Mouse (Mus musculus) ovary, adult 10 weeks (tissue): ENCODE results near the gene Dck. TPM values are rescaled to one million over a fixed set of nuclear protein-coding genes. Genes with fewer than 3 reads are reported as not detected.

Experiments
- polyA plus RNA-seq: library from polyadenylated mRNA; stranded (reverse); fragments of 350-450 nt; fragmentation: Illumina TruSeq; extraction: RNeasy Lipid Tissue Mini Kit (QIAGEN cat#74804); gene quantifications from one replicate; pipeline ENCODE4 v1.2.3, GENCODE M21; 2014

Dck gene
- polyA plus RNA-seq = 24.9 TPM

DNA sequence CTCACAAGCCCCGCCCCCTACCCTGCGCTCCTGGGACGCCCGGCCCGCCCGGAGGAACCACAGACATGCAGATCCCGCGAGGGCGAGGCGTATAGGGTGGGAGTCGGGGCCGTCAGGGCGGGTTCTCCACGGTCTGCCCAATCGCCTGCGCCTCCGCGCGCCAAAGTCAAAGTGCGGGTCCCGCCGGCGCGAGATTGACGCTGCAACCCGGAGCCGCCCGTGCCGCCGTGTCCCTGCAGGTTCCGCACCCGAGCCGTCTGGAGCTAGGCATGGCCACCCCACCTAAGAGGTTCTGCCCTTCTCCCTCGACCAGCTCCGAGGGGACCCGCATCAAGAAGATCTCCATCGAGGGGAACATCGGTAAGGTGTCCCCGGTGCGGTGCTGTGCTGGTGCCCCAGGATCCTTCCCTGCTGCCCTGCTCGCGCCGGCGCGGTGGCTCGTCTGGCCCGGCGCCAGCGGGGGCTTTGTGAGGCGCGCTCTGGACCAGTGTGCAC lies at the start of gene Dck:
TSS of gene Dck (plus strand) at position 10 of the 495 bp plus-strand sequence.

DNA sequence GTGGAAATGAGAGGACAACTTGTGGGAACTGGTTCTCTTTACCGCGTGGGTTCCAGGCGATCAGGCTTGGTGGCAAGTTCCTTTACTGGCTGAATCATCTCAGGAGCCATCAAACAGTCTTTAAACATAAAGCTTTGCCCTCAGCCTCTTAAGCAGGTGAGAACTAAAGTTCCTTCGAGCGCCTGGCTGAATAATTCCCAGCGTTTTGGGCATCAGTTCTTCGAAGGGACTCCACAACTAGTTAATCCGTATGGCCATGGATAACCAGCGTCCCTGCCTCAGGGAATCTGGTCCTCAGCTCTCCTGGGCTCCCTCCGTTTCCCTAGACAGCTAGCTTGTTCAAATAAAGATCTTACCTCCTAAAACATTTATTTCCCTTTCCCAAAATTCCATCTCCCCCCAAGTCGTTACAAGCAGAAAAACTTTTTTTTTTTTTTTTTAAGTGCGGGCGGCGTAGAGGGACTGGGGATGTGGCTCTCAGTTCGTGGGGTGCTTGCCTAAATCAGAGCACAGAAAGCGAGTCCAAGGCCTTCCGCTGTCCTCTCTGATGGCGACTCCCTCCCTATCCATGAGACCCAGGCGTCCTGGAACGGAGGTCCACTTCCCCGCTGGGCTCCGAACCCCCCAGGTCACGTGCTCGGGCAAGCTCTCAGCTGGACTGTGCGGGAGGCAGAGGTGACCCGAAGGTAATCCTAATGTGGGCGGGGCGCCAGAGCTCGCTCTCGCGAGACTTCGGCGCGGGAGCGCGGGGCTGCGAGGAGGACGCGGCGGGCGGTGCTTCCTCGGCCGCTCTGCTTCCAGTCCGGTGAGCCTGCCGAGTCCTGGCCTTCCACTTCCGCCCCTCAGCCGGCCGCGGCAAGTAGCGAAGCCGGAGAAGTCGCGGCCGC lies 44.4 kb upstream of the Dck start, which contains the start of gene Mob1b:
TSS of gene Mob1b (plus strand) at position 740 of the 887 bp plus-strand sequence.

Other genes starting within 250 kb of the Dck start
- gene Jchain, start 237.1 kb upstream of the Dck start, polyA plus RNA-seq = 8.8 TPM
- gene Utp3, start 210.5 kb upstream of the Dck start, polyA plus RNA-seq = 99.1 TPM
- gene Rufy3, start 200.0 kb upstream of the Dck start, polyA plus RNA-seq = 45.0 TPM
- gene Grsf1, start 88.8 kb upstream of the Dck start, polyA plus RNA-seq = 356 TPM
- gene Mob1b, start 44.1 kb upstream of the Dck start, polyA plus RNA-seq = 124 TPM
- 19.6 TPM for gene Slc4a4, start 121.8 kb downstream of the Dck start, polyA plus RNA-seq